In genomic region chr3:136761292-136761978, GRCm38 (mm10) we compare ENCODE assay signal across 14 mouse cellular contexts.
DNase-seq lines count a peak whose midpoint lies in the region; ATAC-seq and TF ChIP-seq lines count a peak whose summit lies in the region.
"Had no signal": no experiment of that assay in that cellular context is flagged by ENCODE, and none has a peak within 500 bp of the region (broad histone marks: within the 10 kb centered on the region; RNA-seq: fewer than 3 reads in every experiment).

No protein-coding gene starts in this region.

- no peak for TF ChIP-seq EP300 in heart, adult 2 months (IDR thresholded peaks at IDR 0.05; ENCODE audit: insufficient read depth, low read depth, low read length)

- ATAC-seq in frontal cortex, adult (ENCODE audit: low TSS enrichment), result peak; percentile 38; the same call in 1 of the 2 replicates
- ATAC-seq in liver, embryonic 11.5 days (replicated peaks; ENCODE audit: low FRiP score), result peak; percentile 73
- ATAC-seq in stomach, embryonic 16.5 days (ENCODE audit: insufficient read depth, low FRiP score), result 0 out of 2 replicates have a peak, but pooled peaks have one; percentile 25

- H3K4me1 ChIP-seq in liver, embryonic 11.5 days (replicated peaks; ENCODE audit: control insufficient read depth, insufficient read depth, low read length), result peaks cover 9% of the 10 kb centered on the region
- 0 out of 2 replicates have a peak, but pooled peaks cover 2% of the 10 kb centered on the region for H3K4me1 ChIP-seq in stomach, embryonic 16.5 days (ENCODE audit: control insufficient read depth, insufficient read depth, low read length)
- peaks cover 9% of the 10 kb centered on the region for H3K4me1 ChIP-seq in heart, adult 2 months (ENCODE audit: control insufficient read depth, insufficient read depth, low read length)

- no peak for DNase-seq in frontal cortex, postnatal 10 days (ENCODE audit: low spot score in 2 of 2)
- peak; percentile 10 for DNase-seq in adrenal gland, postnatal 25 days
- DNase-seq in liver, embryonic 11.5 days (ENCODE audit: low spot score), result no peak
- no peak for DNase-seq in spleen, postnatal 10 days (ENCODE audit: low spot score in 2 of 2)
- DNase-seq in left cerebral cortex, postnatal 36 days (ENCODE audit: low spot score in 2 of 2), result no peak
- no peak for DNase-seq in heart, adult 2 months
- DNase-seq: cerebellum, adult 8-10 months; gastrocnemius, postnatal 36 days; heart, postnatal 14 days; kidney, adult 2 months had no signal

- H3K79me2 ChIP-seq in heart, adult 2 months (replicated peaks; ENCODE audit: control insufficient read depth, insufficient read depth, low read length), result peaks cover 3% of the 10 kb centered on the region

- no peaks in the 10 kb centered on the region for H3K9me3 ChIP-seq in liver, embryonic 11.5 days (ENCODE audit: control insufficient read depth, low read length)
- H3K9me3 ChIP-seq in stomach, embryonic 16.5 days (replicated peaks; ENCODE audit: control insufficient read depth, low read length), result no peaks in the 10 kb centered on the region
- H3K9me3 ChIP-seq: forebrain, embryonic 12.5 days; neural tube, embryonic 12.5 days had no signal

- no peaks in the 10 kb centered on the region for H3K27me3 ChIP-seq in liver, embryonic 11.5 days (replicated peaks; ENCODE audit: control insufficient read depth, insufficient read depth, low read length)
- H3K27me3 ChIP-seq in stomach, embryonic 16.5 days (ENCODE audit: control insufficient read depth, insufficient read depth, low read length), result no peaks in the 10 kb centered on the region
- no peaks in the 10 kb centered on the region for H3K27me3 ChIP-seq in heart, adult 2 months (ENCODE audit: control insufficient read depth, insufficient read depth, low read length)
- H3K27me3 ChIP-seq: forebrain, embryonic 12.5 days; neural tube, embryonic 12.5 days had no signal

- no peak overlapping the region for H3K27ac ChIP-seq in liver, embryonic 11.5 days (ENCODE audit: low read depth, low read length)
- H3K27ac ChIP-seq in stomach, embryonic 16.5 days (ENCODE audit: low read length), result no peak overlapping the region
- no peak overlapping the region for H3K27ac ChIP-seq in heart, adult 2 months
- H3K27ac ChIP-seq: forebrain, embryonic 12.5 days; neural tube, embryonic 12.5 days had no signal

- no peak for TF ChIP-seq CTCF in heart, adult 2 months (IDR thresholded peaks at IDR 0.05)

- 32% methylated on average over 7 of the region's 7 CpGs for WGBS in liver, embryonic 11.5 days
- 54% methylated on average over 7 of the region's 7 CpGs for WGBS in stomach, embryonic 16.5 days
- 66% methylated on average over 7 of the region's 7 CpGs for WGBS in heart, adult 2 months

- intact Hi-C loops in left cerebral cortex, postnatal 36 days (cut with DNase I), result no loop called here
- intact Hi-C loops in heart, adult 2 months (cut with DNase I), result loop anchor here (5.0 kb wide), 2 partner anchors 44 to 89 kb away; partner anchors contain the start of gene Ppp3ca

- no peak overlapping the region for H3K4me2 ChIP-seq in liver, embryonic 11.5 days
- H3K4me2 ChIP-seq in stomach, embryonic 16.5 days (ENCODE audit: low read depth, low read length), result no peak overlapping the region
- H3K4me2 ChIP-seq: forebrain, embryonic 12.5 days; neural tube, embryonic 12.5 days had no signal

- no peak overlapping the region for H3K9ac ChIP-seq in liver, embryonic 11.5 days (ENCODE audit: low read depth, low read length)
- no peak overlapping the region for H3K9ac ChIP-seq in stomach, embryonic 16.5 days (ENCODE audit: low read length)
- H3K9ac ChIP-seq in heart, adult 2 months (ENCODE audit: low read depth, low read length), result no peak overlapping the region
- H3K9ac ChIP-seq: forebrain, embryonic 12.5 days; neural tube, embryonic 12.5 days had no signal

- H3K4me3 ChIP-seq in liver, embryonic 11.5 days (ENCODE audit: low read depth, low read length), result no peak overlapping the region
- H3K4me3 ChIP-seq in stomach, embryonic 16.5 days (replicated peaks; ENCODE audit: low read length), result no peak overlapping the region
- no peak overlapping the region for H3K4me3 ChIP-seq in heart, adult 2 months
- H3K4me3 ChIP-seq: forebrain, embryonic 12.5 days; neural tube, embryonic 12.5 days had no signal

- TF ChIP-seq POLR2A in heart, adult 2 months (IDR thresholded peaks at IDR 0.05; ENCODE audit: insufficient read depth, low read depth, low read length), result no peak

- H3K36me3 ChIP-seq in liver, embryonic 11.5 days (ENCODE audit: control insufficient read depth, insufficient read depth, low read length), result no peaks in the 10 kb centered on the region
- no peaks in the 10 kb centered on the region for H3K36me3 ChIP-seq in stomach, embryonic 16.5 days (ENCODE audit: control insufficient read depth, insufficient read depth, low read length)
- no peaks in the 10 kb centered on the region for H3K36me3 ChIP-seq in heart, adult 2 months (ENCODE audit: control insufficient read depth, insufficient read depth, low read length)
- H3K36me3 ChIP-seq: forebrain, embryonic 12.5 days; neural tube, embryonic 12.5 days had no signal
